Mouse (Mus musculus) embryonic facial prominence, embryonic 13.5 days (tissue): ENCODE results near the gene AI597479. TPM values are rescaled to one million over a fixed set of nuclear protein-coding genes. Genes with fewer than 3 reads are reported as not detected.
A peak's percentile ranks its signal among the peaks of the same experiment; 100 is the strongest.

Experiments
- ATAC-seq: fragments of 200-750 bp; cut with Nextera tagmentation; 2 replicates; pipeline ENCODE4 v1.8.0; 2017; ENCODE audit warnings: low read depth; ENCODE audit not compliant: insufficient number of reproducible peaks, insufficient read depth, low FRiP score, low TSS enrichment
- H3K27ac ChIP-seq: fragments of 300-500 bp; sonication (generic); 2 replicates; pipeline ENCODE4 v1.5.1; 2015; ENCODE audit warnings: moderate library complexity, mild to moderate bottlenecking, inconsistent platforms
- H3K27me3 ChIP-seq: fragments of 300-500 bp; sonication (generic); 2 replicates; pipeline ENCODE4 v1.6.1; 2015; ENCODE audit warnings: mild to moderate bottlenecking, inconsistent platforms
- H3K36me3 ChIP-seq: fragments of 300-500 bp; sonication (generic); 2 replicates; pipeline ENCODE4 v1.6.1; 2015; ENCODE audit warnings: mild to moderate bottlenecking, inconsistent platforms
- H3K4me1 ChIP-seq: fragments of 300-500 bp; sonication (generic); 2 replicates; pipeline ENCODE4 v1.6.1; 2015; ENCODE audit warnings: inconsistent platforms
- H3K4me2 ChIP-seq: fragments of 300-500 bp; sonication (generic); 2 replicates; pipeline ENCODE4 v1.6.1; 2015; ENCODE audit warnings: moderate library complexity, mild to moderate bottlenecking, inconsistent platforms
- H3K4me3 ChIP-seq: fragments of 300-500 bp; sonication (generic); 2 replicates; pipeline ENCODE4 v1.5.1; 2015; ENCODE audit warnings: mild to moderate bottlenecking, inconsistent platforms
- H3K9ac ChIP-seq: fragments of 300-500 bp; sonication (generic); 2 replicates; pipeline ENCODE4 v1.6.1; 2015; ENCODE audit warnings: mild to moderate bottlenecking, inconsistent platforms
- H3K9me3 ChIP-seq: fragments of 300-500 bp; sonication (generic); 2 replicates; pipeline ENCODE4 v1.6.1; 2016; ENCODE audit warnings: inconsistent platforms
- WGBS: fragments of 180-500 bp; shearing (Covaris S2); methylation state at CpG from one replicate; pipeline ENCODE4 v1.1.7; 2015; ENCODE audit warnings: mixed read lengths; 5-methylcytosine and 5-hydroxymethylcytosine counted together
- polyA plus RNA-seq: library from polyadenylated mRNA; unstranded; fragments of >200 nt; fragmentation: Nextera tagmentation; extraction: Ambion mirVana; gene quantifications from 2 replicates; pipeline ENCODE4 v1.2.1, GENCODE M21; 2015

The AI597479 gene
- polyA plus RNA-seq, 1 experiment from 2014 or later, result 34.2 TPM

- H3K4me3 ChIP-seq, result no peak overlapping the region
- WGBS, result 84% methylated on average over 4 of the region's 4 CpGs
- ATAC-seq, result no peak
Observed at GRCm38 (mm10) chr1:43143791-43144190, 45.3 kb downstream of the AI597479 start.

GRCm38 (mm10) chr1:43144338-43144906, 45.9 kb downstream of the AI597479 start:
- WGBS, result 89% methylated on average over 8 of the region's 8 CpGs
- Histone ChIP-seq H3K27me3 (no peaks in the 10 kb centered on the region), H3K36me3 (no peaks in the 10 kb centered on the region), H3K4me3 (no peak overlapping the region), H3K4me1 (peaks cover 12% of the 10 kb centered on the region), H3K9ac (no peak overlapping the region), H3K4me2 (no peak overlapping the region), H3K27ac (no peak overlapping the region), H3K9me3 (no peaks in the 10 kb centered on the region)
- no peak for ATAC-seq

More at GRCm38 (mm10) chr1:43143791-43144190, 45.3 kb downstream of the AI597479 start:
- H3K27me3 ChIP-seq, result no peaks in the 10 kb centered on the region
- peaks cover 12% of the 10 kb centered on the region for H3K4me1 ChIP-seq
- H3K36me3 ChIP-seq, result no peaks in the 10 kb centered on the region
- no peaks in the 10 kb centered on the region for H3K9me3 ChIP-seq
- H3K9ac ChIP-seq, result no peak overlapping the region
- H3K27ac ChIP-seq, result no peak overlapping the region
- no peak overlapping the region for H3K4me2 ChIP-seq

- H3K4me1 ChIP-seq, result peaks cover 12% of the 10 kb centered on the region
- WGBS, result 81% methylated on average over 6 of the region's 6 CpGs
- H3K4me2 ChIP-seq, result no peak overlapping the region
- no peak overlapping the region for H3K27ac ChIP-seq
- no peak for ATAC-seq
- H3K36me3 ChIP-seq, result no peaks in the 10 kb centered on the region
- H3K9ac ChIP-seq, result no peak overlapping the region
- no peaks in the 10 kb centered on the region for H3K27me3 ChIP-seq
- H3K4me3 ChIP-seq, result no peak overlapping the region
- no peaks in the 10 kb centered on the region for H3K9me3 ChIP-seq
Observed at GRCm38 (mm10) chr1:43145388-43145787, 46.9 kb downstream of the AI597479 start.

GRCm38 (mm10) chr1:43147474-43147873, 49.0 kb downstream of the AI597479 start:
- H3K9ac ChIP-seq, result no peak overlapping the region
- no peak overlapping the region for H3K27ac ChIP-seq
- no peaks in the 10 kb centered on the region for H3K27me3 ChIP-seq
- 58% methylated on average over 2 of the region's 2 CpGs for WGBS
- no peak for ATAC-seq
- H3K4me1 ChIP-seq, result peaks cover 12% of the 10 kb centered on the region
- no peak overlapping the region for H3K4me2 ChIP-seq
- no peaks in the 10 kb centered on the region for H3K36me3 ChIP-seq
- H3K9me3 ChIP-seq, result no peaks in the 10 kb centered on the region
- no peak overlapping the region for H3K4me3 ChIP-seq

- no peak overlapping the region for H3K4me2 ChIP-seq
- no peaks in the 10 kb centered on the region for H3K9me3 ChIP-seq
- H3K4me1 ChIP-seq, result peaks cover 5% of the 10 kb centered on the region; the same call in 1 of the 2 replicates
- no peak overlapping the region for H3K4me3 ChIP-seq
- no peak for ATAC-seq
- no peak overlapping the region for H3K9ac ChIP-seq
- H3K27me3 ChIP-seq, result no peaks in the 10 kb centered on the region
- 76% methylated on average over 3 of the region's 3 CpGs for WGBS
- H3K27ac ChIP-seq, result no peak overlapping the region
- no peaks in the 10 kb centered on the region for H3K36me3 ChIP-seq
Observed at GRCm38 (mm10) chr1:43150225-43150624, 51.7 kb downstream of the AI597479 start.

- no peaks in the 10 kb centered on the region for H3K27me3 ChIP-seq
- 92% methylated on average over 4 of the region's 4 CpGs for WGBS
- H3K4me3 ChIP-seq, result no peak overlapping the region
- H3K9me3 ChIP-seq, result no peaks in the 10 kb centered on the region
- H3K36me3 ChIP-seq, result no peaks in the 10 kb centered on the region
- no peak overlapping the region for H3K9ac ChIP-seq
- H3K4me2 ChIP-seq, result no peak overlapping the region
- no peaks in the 10 kb centered on the region for H3K4me1 ChIP-seq
- ATAC-seq, result no peak
- no peak overlapping the region for H3K27ac ChIP-seq
Observed at GRCm38 (mm10) chr1:43152626-43153025, 54.1 kb downstream of the AI597479 start.

- 91% methylated on average over 5 of the region's 5 CpGs for WGBS
- H3K9me3 ChIP-seq, result no peaks in the 10 kb centered on the region
- ATAC-seq, result no peak
Observed at GRCm38 (mm10) chr1:43153538-43153937, 55.0 kb downstream of the AI597479 start.

GRCm38 (mm10) chr1:43154491-43154890, 56.0 kb downstream of the AI597479 start:
- WGBS, result 70% methylated on average over 2 of the region's 2 CpGs
- Histone ChIP-seq H3K27ac (no peak overlapping the region), H3K9me3 (no peaks in the 10 kb centered on the region), H3K4me1 (no peaks in the 10 kb centered on the region), H3K4me3 (no peak overlapping the region), H3K36me3 (no peaks in the 10 kb centered on the region), H3K9ac (no peak overlapping the region), H3K27me3 (no peaks in the 10 kb centered on the region), H3K4me2 (no peak overlapping the region)
- no peak for ATAC-seq

More at GRCm38 (mm10) chr1:43153538-43153937, 55.0 kb downstream of the AI597479 start:
- Histone ChIP-seq H3K9ac (no peak overlapping the region), H3K27ac (no peak overlapping the region), H3K4me2 (no peak overlapping the region), H3K36me3 (no peaks in the 10 kb centered on the region), H3K4me1 (no peaks in the 10 kb centered on the region), H3K27me3 (no peaks in the 10 kb centered on the region), H3K4me3 (no peak overlapping the region)

GRCm38 (mm10) chr1:43157907-43158306, 59.4 kb downstream of the AI597479 start:
- 74% methylated on average over 2 of the region's 2 CpGs for WGBS
- Histone ChIP-seq H3K4me2 (no peak overlapping the region), H3K4me1 (peaks cover 3% of the 10 kb centered on the region), H3K27ac (no peak overlapping the region), H3K9me3 (no peaks in the 10 kb centered on the region), H3K9ac (no peak overlapping the region), H3K27me3 (no peaks in the 10 kb centered on the region), H3K4me3 (no peak overlapping the region), H3K36me3 (no peaks in the 10 kb centered on the region)
- no peak for ATAC-seq

- WGBS, result 67% methylated on average over 4 of the region's 4 CpGs
- H3K9me3 ChIP-seq, result no peaks in the 10 kb centered on the region
- no peak overlapping the region for H3K27ac ChIP-seq
- no peak overlapping the region for H3K4me2 ChIP-seq
- no peaks in the 10 kb centered on the region for H3K36me3 ChIP-seq
- no peaks in the 10 kb centered on the region for H3K27me3 ChIP-seq
- H3K4me1 ChIP-seq, result peaks cover 11% of the 10 kb centered on the region
- no peak overlapping the region for H3K9ac ChIP-seq
- no peak for ATAC-seq
- H3K4me3 ChIP-seq, result no peak overlapping the region
Observed at GRCm38 (mm10) chr1:43159429-43159828, 60.9 kb downstream of the AI597479 start.

GRCm38 (mm10) chr1:43162394-43162793, 63.9 kb downstream of the AI597479 start:
- Histone ChIP-seq H3K9me3 (no peaks in the 10 kb centered on the region), H3K27me3 (no peaks in the 10 kb centered on the region), H3K4me3 (peak overlapping the region; percentile 73; the same call in 1 of the 2 replicates), H3K36me3 (no peaks in the 10 kb centered on the region), H3K9ac (no peak overlapping the region), H3K27ac (no peak overlapping the region), H3K4me1 (peaks cover 11% of the 10 kb centered on the region), H3K4me2 (peak overlapping the region; percentile 94)
- ATAC-seq, result no peak
- WGBS, result 84% methylated on average over 3 of the region's 3 CpGs

GRCm38 (mm10) chr1:43163084-43163466, 64.6 kb downstream of the AI597479 start:
- no peak for ATAC-seq
- Histone ChIP-seq H3K9me3 (no peaks in the 10 kb centered on the region), H3K9ac (peak overlapping the region; percentile 82), H3K27ac (no peak overlapping the region), H3K36me3 (no peaks in the 10 kb centered on the region), H3K4me2 (peak overlapping the region; percentile 94), H3K27me3 (no peaks in the 10 kb centered on the region), H3K4me3 (peak overlapping the region; percentile 73), H3K4me1 (peaks cover 14% of the 10 kb centered on the region)
- 5% methylated on average over 6 of the region's 6 CpGs for WGBS
